Mouse (Mus musculus) lung, embryonic 15.5 days (tissue): ENCODE measurements around the gene Heatr1. TPM values are rescaled to one million over a fixed set of nuclear protein-coding genes. Genes with fewer than 3 reads are reported as not detected.

ENCODE experiments used
- ATAC-seq: fragments of 200-750 bp; cut with Nextera tagmentation; 2 replicates; pipeline ENCODE4 v1.8.0; 2017; ENCODE audit warnings: moderate number of reproducible peaks, borderline replicate concordance; ENCODE audit not compliant: low FRiP score, low TSS enrichment; ENCODE audit errors: extremely low read depth
- H3K27ac ChIP-seq: fragments of 300-500 bp; sonication (generic); 2 replicates; pipeline ENCODE4 v1.5.1; 2015; ENCODE audit warnings: moderate library complexity, mild to moderate bottlenecking, inconsistent platforms
- H3K27me3 ChIP-seq: fragments of 300-500 bp; sonication (generic); 2 replicates; pipeline ENCODE4 v1.6.1; 2015; ENCODE audit warnings: inconsistent platforms
- H3K36me3 ChIP-seq: fragments of 300-500 bp; sonication (generic); 2 replicates; pipeline ENCODE4 v1.6.1; 2015; ENCODE audit warnings: inconsistent platforms
- H3K4me1 ChIP-seq: fragments of 300-500 bp; sonication (generic); 2 replicates; pipeline ENCODE4 v1.6.1; 2015; ENCODE audit warnings: inconsistent platforms
- H3K4me2 ChIP-seq: fragments of 300-500 bp; sonication (generic); 2 replicates; pipeline ENCODE4 v1.6.1; 2015; ENCODE audit warnings: inconsistent platforms, mild to moderate bottlenecking, moderate library complexity
- H3K4me3 ChIP-seq: fragments of 300-500 bp; sonication (generic); 2 replicates; pipeline ENCODE4 v1.5.1; 2015; ENCODE audit warnings: mild to moderate bottlenecking, inconsistent platforms
- H3K9ac ChIP-seq: fragments of 300-500 bp; sonication (generic); 2 replicates; pipeline ENCODE4 v1.6.1; 2015; ENCODE audit warnings: inconsistent platforms
- H3K9me3 ChIP-seq: fragments of 300-500 bp; sonication (generic); 2 replicates; pipeline ENCODE4 v1.6.1; 2016; ENCODE audit warnings: inconsistent platforms
- WGBS: fragments of 180-500 bp; shearing (Covaris S2); methylation state at CpG from one replicate; pipeline ENCODE4 v1.1.7; 2015; 5-methylcytosine and 5-hydroxymethylcytosine counted together
- polyA plus RNA-seq: library from polyadenylated mRNA; unstranded; fragments of >200 nt; fragmentation: Nextera tagmentation; extraction: Ambion mirVana; gene quantifications from 2 replicates; pipeline ENCODE4 v1.2.1, GENCODE M21; 2015

Heatr1 gene
- polyA plus RNA-seq, 1 experiment from 2014 or later, result 16.2 TPM

GRCm38 (mm10) chr13:12395571-12395970, 744 bp downstream of the Heatr1 start:
- peak; percentile 3; the same call in 1 of the 2 replicates for ATAC-seq
- Histone ChIP-seq H3K4me2 (peak overlapping the region; percentile 85), H3K4me3 (peak overlapping the region; percentile 66), H3K27ac (no peak overlapping the region), H3K27me3 (peaks cover 9% of the 10 kb centered on the region; the same call in 1 of the 2 replicates), H3K4me1 (peaks cover 6% of the 10 kb centered on the region), H3K36me3 (peaks cover 12% of the 10 kb centered on the region), H3K9me3 (no peaks in the 10 kb centered on the region), H3K9ac (peak overlapping the region; percentile 39)
- WGBS, result 1% methylated on average over 23 of the region's 23 CpGs

- Histone ChIP-seq H3K36me3 (peaks cover 51% of the 10 kb centered on the region), H3K4me2 (no peak overlapping the region), H3K9ac (no peak overlapping the region), H3K27ac (no peak overlapping the region), H3K9me3 (no peaks in the 10 kb centered on the region), H3K4me1 (no peaks in the 10 kb centered on the region), H3K27me3 (no peaks in the 10 kb centered on the region), H3K4me3 (no peak overlapping the region)
- ATAC-seq, result no peak
- WGBS, result 88% methylated on average over 9 of the region's 9 CpGs
These were observed 13.7 kb downstream of the Heatr1 start for GRCm38 (mm10) chr13:12408343-12409066.

GRCm38 (mm10) chr13:12412016-12412415, 17.2 kb downstream of the Heatr1 start:
- Histone ChIP-seq H3K27ac (no peak overlapping the region), H3K4me3 (no peak overlapping the region), H3K27me3 (no peaks in the 10 kb centered on the region), H3K4me2 (no peak overlapping the region), H3K9me3 (no peaks in the 10 kb centered on the region), H3K9ac (no peak overlapping the region), H3K4me1 (no peaks in the 10 kb centered on the region), H3K36me3 (peaks cover 60% of the 10 kb centered on the region)
- no peak for ATAC-seq
- WGBS, result 83% methylated on average over 8 of the region's 8 CpGs

GRCm38 (mm10) chr13:12420596-12420995, 25.8 kb downstream of the Heatr1 start:
- peaks cover 71% of the 10 kb centered on the region for H3K36me3 ChIP-seq
- WGBS, result 88% methylated on average over 9 of the region's 9 CpGs
- H3K4me1 ChIP-seq, result no peaks in the 10 kb centered on the region
- H3K9me3 ChIP-seq, result no peaks in the 10 kb centered on the region
- H3K27me3 ChIP-seq, result no peaks in the 10 kb centered on the region
- H3K4me3 ChIP-seq, result no peak overlapping the region
- ATAC-seq, result no peak
- no peak overlapping the region for H3K4me2 ChIP-seq
- no peak overlapping the region for H3K9ac ChIP-seq
- no peak overlapping the region for H3K27ac ChIP-seq

GRCm38 (mm10) chr13:12428556-12428955, 33.7 kb downstream of the Heatr1 start:
- ATAC-seq, result no peak
- Histone ChIP-seq H3K4me2 (no peak overlapping the region), H3K9ac (no peak overlapping the region), H3K27ac (no peak overlapping the region), H3K4me1 (no peaks in the 10 kb centered on the region), H3K36me3 (peaks cover 83% of the 10 kb centered on the region), H3K9me3 (no peaks in the 10 kb centered on the region), H3K4me3 (no peak overlapping the region), H3K27me3 (no peaks in the 10 kb centered on the region)
- 93% methylated on average over 13 of the region's 13 CpGs for WGBS

GRCm38 (mm10) chr13:12433843-12434242, 39.0 kb downstream of the Heatr1 start:
- Histone ChIP-seq H3K27ac (no peak overlapping the region), H3K9ac (no peak overlapping the region), H3K4me3 (no peak overlapping the region), H3K9me3 (no peaks in the 10 kb centered on the region), H3K27me3 (no peaks in the 10 kb centered on the region), H3K36me3 (peaks cover 75% of the 10 kb centered on the region), H3K4me2 (no peak overlapping the region), H3K4me1 (no peaks in the 10 kb centered on the region)
- 76% methylated on average over 5 of the region's 5 CpGs for WGBS
- ATAC-seq, result no peak

- H3K27ac ChIP-seq, result no peak overlapping the region
- H3K4me3 ChIP-seq, result no peak overlapping the region
- H3K4me2 ChIP-seq, result no peak overlapping the region
- no peaks in the 10 kb centered on the region for H3K27me3 ChIP-seq
- H3K36me3 ChIP-seq, result peaks cover 44% of the 10 kb centered on the region
- H3K4me1 ChIP-seq, result peaks cover 13% of the 10 kb centered on the region; the same call in 1 of the 2 replicates
- H3K9me3 ChIP-seq, result no peaks in the 10 kb centered on the region
- no peak overlapping the region for H3K9ac ChIP-seq
- no peak for ATAC-seq
- WGBS, result 93% methylated on average over 3 of the region's 3 CpGs
These were observed 44.8 kb downstream of the Heatr1 start for GRCm38 (mm10) chr13:12439586-12439985.

- no peak overlapping the region for H3K4me3 ChIP-seq
- no peak overlapping the region for H3K4me2 ChIP-seq
- H3K36me3 ChIP-seq, result peaks cover 34% of the 10 kb centered on the region
- no peak overlapping the region for H3K9ac ChIP-seq
- no peak for ATAC-seq
- WGBS, result 75% methylated on average over 6 of the region's 6 CpGs
- no peak overlapping the region for H3K27ac ChIP-seq
- no peaks in the 10 kb centered on the region for H3K27me3 ChIP-seq
- H3K9me3 ChIP-seq, result no peaks in the 10 kb centered on the region
- H3K4me1 ChIP-seq, result peaks cover 13% of the 10 kb centered on the region; the same call in 1 of the 2 replicates
These were observed 46.0 kb downstream of the Heatr1 start for GRCm38 (mm10) chr13:12440813-12441212.

GRCm38 (mm10) chr13:12442008-12442587, 47.3 kb downstream of the Heatr1 start:
- 44% methylated on average over 2 of the region's 2 CpGs for WGBS
- H3K9me3 ChIP-seq, result no peaks in the 10 kb centered on the region
- no peak overlapping the region for H3K27ac ChIP-seq
- no peaks in the 10 kb centered on the region for H3K27me3 ChIP-seq
- H3K36me3 ChIP-seq, result peaks cover 29% of the 10 kb centered on the region; the same call in 1 of the 2 replicates
- H3K4me1 ChIP-seq, result peaks cover 13% of the 10 kb centered on the region; the same call in 1 of the 2 replicates
- H3K9ac ChIP-seq, result no peak overlapping the region
- ATAC-seq, result peak; percentile 91
- H3K4me3 ChIP-seq, result no peak overlapping the region
- H3K4me2 ChIP-seq, result no peak overlapping the region

GRCm38 (mm10) chr13:12453150-12453549, 58.3 kb downstream of the Heatr1 start:
- no peak overlapping the region for H3K9ac ChIP-seq
- WGBS, result 88% methylated on average over 14 of the region's 14 CpGs
- no peaks in the 10 kb centered on the region for H3K27me3 ChIP-seq
- H3K4me2 ChIP-seq, result no peak overlapping the region
- H3K27ac ChIP-seq, result no peak overlapping the region
- H3K4me1 ChIP-seq, result no peaks in the 10 kb centered on the region
- no peak for ATAC-seq
- no peak overlapping the region for H3K4me3 ChIP-seq
- peaks cover 12% of the 10 kb centered on the region for H3K36me3 ChIP-seq
- H3K9me3 ChIP-seq, result no peaks in the 10 kb centered on the region

GRCm38 (mm10) chr13:12454686-12455390, 60.0 kb downstream of the Heatr1 start:
- 67% methylated on average over 7 of the region's 7 CpGs for WGBS
- Histone ChIP-seq H3K4me3 (no peak overlapping the region), H3K36me3 (peaks cover 13% of the 10 kb centered on the region), H3K27me3 (no peaks in the 10 kb centered on the region), H3K4me2 (no peak overlapping the region), H3K27ac (no peak overlapping the region), H3K9ac (no peak overlapping the region), H3K4me1 (peaks cover 2% of the 10 kb centered on the region; the same call in 1 of the 2 replicates), H3K9me3 (no peaks in the 10 kb centered on the region)
- ATAC-seq, result no peak

GRCm38 (mm10) chr13:12456711-12457110, 61.9 kb downstream of the Heatr1 start:
- Histone ChIP-seq H3K4me2 (no peak overlapping the region), H3K9me3 (no peaks in the 10 kb centered on the region), H3K9ac (no peak overlapping the region), H3K27me3 (no peaks in the 10 kb centered on the region), H3K27ac (no peak overlapping the region), H3K4me1 (peaks cover 5% of the 10 kb centered on the region; the same call in 1 of the 2 replicates), H3K4me3 (no peak overlapping the region), H3K36me3 (peaks cover 13% of the 10 kb centered on the region)
- WGBS, result 76% methylated on average over 7 of the region's 7 CpGs
- no peak for ATAC-seq
